Mouse (Mus musculus) limb, embryonic 10.5 days (tissue): ENCODE data around the gene Rbbp6. TPM values are rescaled to one million over a fixed set of nuclear protein-coding genes. Genes with fewer than 3 reads are reported as not detected.

Experiments
- DNase-seq: peaks from one replicate; pipeline ENCODE4 v3.0.0-alpha.2; 2017; ENCODE audit warnings: low spot score
- H3K27ac ChIP-seq: fragments of 300-500 bp; sonication (generic); 2 replicates; pipeline ENCODE4 v1.5.1; 2016; ENCODE audit warnings: mild to moderate bottlenecking
- H3K27me3 ChIP-seq: fragments of 300-500 bp; sonication (generic); 2 replicates; pipeline ENCODE4 v1.6.1; 2016; ENCODE audit warnings: low read depth, mild to moderate bottlenecking; ENCODE audit not compliant: poor library complexity, severe bottlenecking
- H3K36me3 ChIP-seq: fragments of 300-500 bp; sonication (generic); 2 replicates; pipeline ENCODE4 v1.6.1; 2016; ENCODE audit warnings: mild to moderate bottlenecking, moderate library complexity
- H3K4me1 ChIP-seq: fragments of 300-500 bp; sonication (generic); 2 replicates; pipeline ENCODE4 v1.6.1; 2016
- H3K4me3 ChIP-seq: fragments of 300-500 bp; sonication (generic); 2 replicates; pipeline ENCODE4 v1.5.1; 2016; ENCODE audit warnings: mild to moderate bottlenecking, moderate library complexity
- H3K9me3 ChIP-seq: fragments of 300-500 bp; sonication (generic); replicated peaks from 2 replicates; pipeline ENCODE4 v1.6.1; 2016; ENCODE audit warnings: mild to moderate bottlenecking
- WGBS: fragments of 180-500 bp; shearing (Covaris S2); methylation state at CpG from one replicate; pipeline ENCODE4 v1.1.7; 2016; 5-methylcytosine and 5-hydroxymethylcytosine counted together
- polyA plus RNA-seq: library from polyadenylated mRNA; unstranded; fragments of >200 nt; fragmentation: Nextera tagmentation; extraction: Ambion mirVana; gene quantifications from 2 replicates; pipeline ENCODE4 v1.2.1, GENCODE M21; 2016

Gene Rbbp6
- polyA plus RNA-seq, 1 experiment from 2014 or later: 28.9 TPM

GRCm38 (mm10) chr7:123030709-123031181 lies 65.3 kb downstream of the Rbbp6 start:
- whole genome bisulfite sequencing: under 1% methylated on average over 21 of the region's 21 CpGs
- H3K4me1 ChIP-seq: peaks cover 21% of the 10 kb centered on the region
- peak overlapping the region; percentile 54 for H3K4me3 ChIP-seq
- H3K27me3 ChIP-seq: peaks cover 16% of the 10 kb centered on the region; the same call in 1 of the 2 replicates
- DNase-seq: peak; percentile 57
- peak overlapping the region; percentile 72 for H3K27ac ChIP-seq
- no peaks in the 10 kb centered on the region for H3K9me3 ChIP-seq
- H3K36me3 ChIP-seq: no peaks in the 10 kb centered on the region

- 7% methylated on average over 12 of the region's 12 CpGs for WGBS
- Histone ChIP-seq H3K4me1 (peaks cover 21% of the 10 kb centered on the region), H3K9me3 (no peaks in the 10 kb centered on the region), H3K4me3 (peak overlapping the region; percentile 54), H3K27me3 (peaks cover 16% of the 10 kb centered on the region; the same call in 1 of the 2 replicates), H3K27ac (peak overlapping the region; percentile 72), H3K36me3 (no peaks in the 10 kb centered on the region)
- peak; percentile 52 for DNase-seq
These were observed 65.8 kb downstream of the Rbbp6 start for GRCm38 (mm10) chr7:123031211-123031743.

GRCm38 (mm10) chr7:123035314-123035713 lies 69.8 kb downstream of the Rbbp6 start:
- Histone ChIP-seq H3K4me3 (no peak overlapping the region), H3K27me3 (peaks cover 7% of the 10 kb centered on the region; the same call in 1 of the 2 replicates), H3K9me3 (no peaks in the 10 kb centered on the region), H3K36me3 (no peaks in the 10 kb centered on the region), H3K4me1 (peaks cover 17% of the 10 kb centered on the region), H3K27ac (no peak overlapping the region)
- 85% methylated on average over 8 of the region's 8 CpGs for WGBS
- no peak for DNase-seq

GRCm38 (mm10) chr7:123039302-123039701 lies 73.8 kb downstream of the Rbbp6 start:
- H3K4me3 ChIP-seq: no peak overlapping the region
- no peak for DNase-seq
- no peaks in the 10 kb centered on the region for H3K4me1 ChIP-seq
- no peaks in the 10 kb centered on the region for H3K27me3 ChIP-seq
- no peaks in the 10 kb centered on the region for H3K36me3 ChIP-seq
- no peaks in the 10 kb centered on the region for H3K9me3 ChIP-seq
- no peak overlapping the region for H3K27ac ChIP-seq

GRCm38 (mm10) chr7:123045146-123045545 lies 79.7 kb downstream of the Rbbp6 start:
- no peaks in the 10 kb centered on the region for H3K9me3 ChIP-seq

GRCm38 (mm10) chr7:123046473-123047091 lies 81.1 kb downstream of the Rbbp6 start:
- Histone ChIP-seq H3K27ac (no peak overlapping the region), H3K9me3 (no peaks in the 10 kb centered on the region), H3K36me3 (no peaks in the 10 kb centered on the region), H3K4me3 (no peak overlapping the region), H3K4me1 (0 out of 2 replicates have a peak, but pooled peaks cover 3% of the 10 kb centered on the region), H3K27me3 (no peaks in the 10 kb centered on the region)
- no peak for DNase-seq
- WGBS: 85% methylated on average over 13 of the region's 13 CpGs

More at GRCm38 (mm10) chr7:123045146-123045545, 79.7 kb downstream of the Rbbp6 start:
- Histone ChIP-seq H3K36me3 (no peaks in the 10 kb centered on the region), H3K27me3 (no peaks in the 10 kb centered on the region), H3K27ac (no peak overlapping the region), H3K4me3 (no peak overlapping the region), H3K4me1 (0 out of 2 replicates have a peak, but pooled peaks cover 3% of the 10 kb centered on the region)
- DNase-seq: no peak
- WGBS: 89% methylated on average over 3 of the region's 3 CpGs

Other genes starting within 250 kb of the Rbbp6 start
- 59.1 and 75.9 TPM in 2 replicates for gene Tnrc6a, start 158.2 kb downstream of the Rbbp6 start, polyA plus RNA-seq
- gene Slc5a11, start 249.1 kb downstream of the Rbbp6 start, polyA plus RNA-seq: 0.08 and 0.36 TPM in 2 replicates